Comparison of ENCODE assay signal across 28 mouse cellular contexts in the genomic region with DNA sequence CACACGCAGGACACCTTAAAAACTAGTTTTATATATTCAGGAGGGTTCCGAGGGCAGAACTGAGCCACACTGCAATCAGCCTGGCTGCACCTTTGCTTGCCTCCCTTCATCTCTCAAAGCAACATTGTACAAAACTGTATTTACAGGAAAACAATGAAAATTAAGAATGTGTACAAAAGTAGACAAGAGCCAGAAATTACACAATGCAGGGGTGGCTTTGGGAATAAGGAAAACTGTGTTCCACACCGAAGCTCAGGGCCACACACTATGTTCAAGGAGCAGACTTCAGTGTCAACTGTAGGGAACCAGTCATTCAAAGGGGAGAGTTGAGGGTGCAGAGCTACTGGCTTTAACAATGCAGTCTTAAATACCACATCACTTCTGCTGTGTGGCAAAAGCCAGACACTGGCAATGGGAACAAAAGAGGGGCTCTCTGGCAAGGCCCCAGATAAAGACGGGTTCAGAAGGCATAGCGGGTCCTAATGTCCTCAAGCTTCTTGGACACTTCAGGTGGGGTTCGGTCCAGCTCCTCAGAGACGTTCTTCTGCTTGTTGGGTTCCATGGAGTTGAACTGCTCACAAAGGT. TPM values are rescaled to one million over a fixed set of nuclear protein-coding genes. Genes with fewer than 3 reads are reported as not detected.
DNase-seq lines count a peak whose midpoint lies in the region; ATAC-seq and TF ChIP-seq lines count a peak whose summit lies in the region.
"Had no signal": no experiment of that assay in that cellular context is flagged by ENCODE, and none has a peak within 500 bp of the region (broad histone marks: within the 10 kb centered on the region; RNA-seq: fewer than 3 reads in every experiment).

No protein-coding gene starts in this region.

- no peak for TF ChIP-seq EP300 in heart, postnatal 0 days (IDR thresholded peaks at IDR 0.05; ENCODE audit: low read depth)
- no peak for TF ChIP-seq EP300 in stomach, postnatal 0 days (optimal IDR thresholded peaks at IDR 0.05)

- no peak for ATAC-seq in forebrain, embryonic 14.5 days
- ATAC-seq in forebrain, embryonic 16.5 days, result no peak
- ATAC-seq in heart, postnatal 0 days (ENCODE audit: insufficient read depth, low read depth), result no peak
- ATAC-seq in limb, embryonic 15.5 days (ENCODE audit: insufficient number of reproducible peaks, low FRiP score, low TSS enrichment, low read depth), result no peak
- no peak for ATAC-seq in stomach, postnatal 0 days (ENCODE audit: low FRiP score, low TSS enrichment)
- ATAC-seq in hindbrain, embryonic 12.5 days (ENCODE audit: low FRiP score), result no peak
- ATAC-seq: activated CD4-positive, CD25-positive, alpha-beta regulatory T cell, adult 4 months; forebrain, embryonic 13.5 days; hindbrain, postnatal 0 days; intestine, embryonic 15.5 days; midbrain, embryonic 13.5 days had no signal

- 0 out of 2 replicates have a peak overlapping the region, but pooled peaks have one; percentile 5 for H3K27ac ChIP-seq in forebrain, embryonic 14.5 days (ENCODE audit: low read depth, low read length)
- no peak overlapping the region for H3K27ac ChIP-seq in forebrain, embryonic 16.5 days (ENCODE audit: low read length)
- peak overlapping the region; percentile 18; the same call in 1 of the 2 replicates for H3K27ac ChIP-seq in heart, postnatal 0 days (ENCODE audit: low read depth)
- peak overlapping the region; percentile 66 for H3K27ac ChIP-seq in limb, embryonic 15.5 days
- H3K27ac ChIP-seq in limb, embryonic 10.5 days, result no peak overlapping the region
- H3K27ac ChIP-seq in stomach, postnatal 0 days (replicated peaks), result 0 out of 2 replicates have a peak overlapping the region, but pooled peaks have one; percentile 24
- H3K27ac ChIP-seq in hindbrain, embryonic 12.5 days, result no peak overlapping the region
- H3K27ac ChIP-seq: embryonic facial prominence, embryonic 10.5 days; forebrain, embryonic 13.5 days; heart, embryonic 10.5 days; hindbrain, postnatal 0 days; intestine, embryonic 15.5 days; limb, embryonic 12.5 days; midbrain, embryonic 13.5 days; neural tube, embryonic 13.5 days had no signal

- peaks cover 75% of the 10 kb centered on the region for H3K36me3 ChIP-seq in forebrain, embryonic 14.5 days (ENCODE audit: control insufficient read depth, insufficient read depth, low read length)
- H3K36me3 ChIP-seq in forebrain, embryonic 16.5 days (ENCODE audit: control insufficient read depth, insufficient read depth), result peaks cover 52% of the 10 kb centered on the region
- peaks cover 64% of the 10 kb centered on the region for H3K36me3 ChIP-seq in heart, postnatal 0 days (replicated peaks; ENCODE audit: control insufficient read depth, insufficient read depth, low read length)
- peaks cover 66% of the 10 kb centered on the region for H3K36me3 ChIP-seq in limb, embryonic 15.5 days
- peaks cover 72% of the 10 kb centered on the region for H3K36me3 ChIP-seq in limb, embryonic 10.5 days
- H3K36me3 ChIP-seq in stomach, postnatal 0 days (ENCODE audit: control insufficient read depth, insufficient read depth, low read length), result peaks cover 49% of the 10 kb centered on the region
- peaks cover 72% of the 10 kb centered on the region for H3K36me3 ChIP-seq in hindbrain, embryonic 12.5 days

- WGBS in forebrain, embryonic 14.5 days, result 89% methylated on average over 7 of the region's 7 CpGs
- WGBS in forebrain, embryonic 16.5 days, result 89% methylated on average over 7 of the region's 7 CpGs
- WGBS in heart, postnatal 0 days, result 83% methylated on average over 7 of the region's 7 CpGs
- WGBS in limb, embryonic 15.5 days, result 84% methylated on average over 7 of the region's 7 CpGs
- 93% methylated on average over 7 of the region's 7 CpGs for WGBS in limb, embryonic 10.5 days
- 75% methylated on average over 7 of the region's 7 CpGs for WGBS in stomach, postnatal 0 days
- 87% methylated on average over 7 of the region's 7 CpGs for WGBS in hindbrain, embryonic 12.5 days

- no peak for DNase-seq in forebrain, embryonic 14.5 days (ENCODE audit: low spot score)
- DNase-seq in heart, postnatal 0 days (ENCODE audit: low spot score), result no peak
- DNase-seq in heart, postnatal 36 days, result no peak
- DNase-seq in limb, embryonic 10.5 days (ENCODE audit: low spot score), result no peak
- DNase-seq in stomach, postnatal 0 days (ENCODE audit: low spot score), result no peak
- DNase-seq: adrenal gland, adult 8-10 months; cerebellum, adult 8-10 months; cerebellum, postnatal 25 days; kidney, adult 9 months; layer of hippocampus, adult 9-11 months; right cerebral cortex, postnatal 4 days; thymus, postnatal 25 days had no signal

- H3K4me2 ChIP-seq in forebrain, embryonic 14.5 days (ENCODE audit: low read length), result no peak overlapping the region
- H3K4me2 ChIP-seq in forebrain, embryonic 16.5 days (ENCODE audit: low read length), result no peak overlapping the region
- no peak overlapping the region for H3K4me2 ChIP-seq in heart, postnatal 0 days (ENCODE audit: low read depth, low read length)
- H3K4me2 ChIP-seq in limb, embryonic 15.5 days, result no peak overlapping the region
- no peak overlapping the region for H3K4me2 ChIP-seq in stomach, postnatal 0 days (replicated peaks; ENCODE audit: low read depth)
- H3K4me2 ChIP-seq in hindbrain, embryonic 12.5 days (replicated peaks), result no peak overlapping the region
- H3K4me2 ChIP-seq: embryonic facial prominence, embryonic 15.5 days; forebrain, embryonic 13.5 days; intestine, embryonic 15.5 days; limb, embryonic 12.5 days; liver, embryonic 11.5 days; midbrain, embryonic 13.5 days; neural tube, embryonic 13.5 days had no signal

- no peaks in the 10 kb centered on the region for H3K4me1 ChIP-seq in forebrain, embryonic 14.5 days (ENCODE audit: control insufficient read depth, insufficient read depth, low read length)
- H3K4me1 ChIP-seq in forebrain, embryonic 16.5 days (replicated peaks; ENCODE audit: control insufficient read depth, insufficient read depth, low read length), result no peaks in the 10 kb centered on the region
- H3K4me1 ChIP-seq in heart, postnatal 0 days (ENCODE audit: control insufficient read depth, insufficient read depth), result no peaks in the 10 kb centered on the region
- peaks cover 30% of the 10 kb centered on the region for H3K4me1 ChIP-seq in limb, embryonic 15.5 days
- H3K4me1 ChIP-seq in limb, embryonic 10.5 days, result no peaks in the 10 kb centered on the region
- H3K4me1 ChIP-seq in stomach, postnatal 0 days (replicated peaks; ENCODE audit: control insufficient read depth, insufficient read depth), result no peaks in the 10 kb centered on the region
- H3K4me1 ChIP-seq in hindbrain, embryonic 12.5 days, result no peaks in the 10 kb centered on the region
- H3K4me1 ChIP-seq: forebrain, embryonic 13.5 days; limb, embryonic 12.5 days; midbrain, embryonic 13.5 days; neural tube, embryonic 13.5 days had no signal

- intact Hi-C loops in heart, postnatal 36 days (cut with DNase I), result no loop called here

- H3K9me3 ChIP-seq in forebrain, embryonic 14.5 days (replicated peaks; ENCODE audit: control insufficient read depth, low read length), result no peaks in the 10 kb centered on the region
- H3K9me3 ChIP-seq in forebrain, embryonic 16.5 days (ENCODE audit: control insufficient read depth, low read length), result no peaks in the 10 kb centered on the region
- no peaks in the 10 kb centered on the region for H3K9me3 ChIP-seq in heart, postnatal 0 days (replicated peaks; ENCODE audit: control insufficient read depth, low read length)
- H3K9me3 ChIP-seq in limb, embryonic 15.5 days, result no peaks in the 10 kb centered on the region
- no peaks in the 10 kb centered on the region for H3K9me3 ChIP-seq in limb, embryonic 10.5 days (replicated peaks)
- H3K9me3 ChIP-seq in stomach, postnatal 0 days (ENCODE audit: control insufficient read depth, low read length), result no peaks in the 10 kb centered on the region
- H3K9me3 ChIP-seq in hindbrain, embryonic 12.5 days (replicated peaks), result no peaks in the 10 kb centered on the region
- H3K9me3 ChIP-seq: embryonic facial prominence, embryonic 10.5 days; embryonic facial prominence, embryonic 15.5 days; forebrain, embryonic 13.5 days; heart, embryonic 10.5 days; intestine, embryonic 15.5 days; limb, embryonic 12.5 days; midbrain, embryonic 13.5 days; neural tube, embryonic 13.5 days had no signal

- no peak overlapping the region for H3K4me3 ChIP-seq in forebrain, embryonic 14.5 days (ENCODE audit: low read depth, low read length)
- no peak overlapping the region for H3K4me3 ChIP-seq in forebrain, embryonic 16.5 days (replicated peaks; ENCODE audit: low read length)
- H3K4me3 ChIP-seq in heart, postnatal 0 days (ENCODE audit: low read depth, low read length), result no peak overlapping the region
- no peak overlapping the region for H3K4me3 ChIP-seq in limb, embryonic 15.5 days
- H3K4me3 ChIP-seq in limb, embryonic 10.5 days, result no peak overlapping the region
- H3K4me3 ChIP-seq in stomach, postnatal 0 days (ENCODE audit: low read depth, low read length), result no peak overlapping the region
- no peak overlapping the region for H3K4me3 ChIP-seq in hindbrain, embryonic 12.5 days
- H3K4me3 ChIP-seq: embryonic facial prominence, embryonic 10.5 days; embryonic facial prominence, embryonic 15.5 days; forebrain, embryonic 13.5 days; heart, embryonic 10.5 days; intestine, embryonic 15.5 days; limb, embryonic 12.5 days; midbrain, embryonic 13.5 days; neural tube, embryonic 13.5 days had no signal

- no peaks in the 10 kb centered on the region for H3K27me3 ChIP-seq in forebrain, embryonic 14.5 days (replicated peaks; ENCODE audit: control insufficient read depth, insufficient read depth, low read length)
- H3K27me3 ChIP-seq in forebrain, embryonic 16.5 days (replicated peaks; ENCODE audit: control insufficient read depth, insufficient read depth, low read length), result no peaks in the 10 kb centered on the region
- H3K27me3 ChIP-seq in heart, postnatal 0 days (ENCODE audit: control insufficient read depth, insufficient read depth, low read length), result no peaks in the 10 kb centered on the region
- no peaks in the 10 kb centered on the region for H3K27me3 ChIP-seq in limb, embryonic 15.5 days
- H3K27me3 ChIP-seq in limb, embryonic 10.5 days (ENCODE audit: low read depth, poor library complexity, severe bottlenecking), result no peaks in the 10 kb centered on the region
- H3K27me3 ChIP-seq in stomach, postnatal 0 days (ENCODE audit: control insufficient read depth, insufficient read depth, low read length), result no peaks in the 10 kb centered on the region
- H3K27me3 ChIP-seq in hindbrain, embryonic 12.5 days, result no peaks in the 10 kb centered on the region
- H3K27me3 ChIP-seq: CH12.LX; embryonic facial prominence, embryonic 15.5 days; forebrain, embryonic 13.5 days; intestine, embryonic 15.5 days; limb, embryonic 12.5 days; midbrain, embryonic 13.5 days; neural tube, embryonic 13.5 days had no signal

- no peak overlapping the region for H3K9ac ChIP-seq in forebrain, embryonic 14.5 days (ENCODE audit: low read length)
- no peak overlapping the region for H3K9ac ChIP-seq in forebrain, embryonic 16.5 days (replicated peaks; ENCODE audit: low read depth, low read length)
- no peak overlapping the region for H3K9ac ChIP-seq in heart, postnatal 0 days (replicated peaks; ENCODE audit: low read depth, low read length)
- H3K9ac ChIP-seq in limb, embryonic 15.5 days, result no peak overlapping the region
- H3K9ac ChIP-seq in stomach, postnatal 0 days (ENCODE audit: low read length), result no peak overlapping the region
- H3K9ac ChIP-seq in hindbrain, embryonic 12.5 days, result no peak overlapping the region
- H3K9ac ChIP-seq: embryonic facial prominence, embryonic 15.5 days; forebrain, embryonic 13.5 days; intestine, embryonic 15.5 days; limb, embryonic 12.5 days; midbrain, embryonic 13.5 days; neural tube, embryonic 13.5 days had no signal

- no peak for TF ChIP-seq CTCF in heart, postnatal 0 days (IDR thresholded peaks at IDR 0.05; ENCODE audit: low read depth)
- TF ChIP-seq CTCF in stomach, postnatal 0 days (IDR thresholded peaks at IDR 0.05; ENCODE audit: low read depth), result no peak

RNA-seq across cellular contexts. Expression of a gene that starts 4.8 kb away (rescaled TPM):
- 2.2 and 4.2 TPM in 2 replicates for polyA plus RNA-seq in forebrain, embryonic 14.5 days (2014; fragmentation: Nextera tagmentation; extraction: Ambion mirVana)
- polyA plus RNA-seq in forebrain, embryonic 16.5 days (2015; fragmentation: Nextera tagmentation; extraction: Ambion mirVana), result 5.4 and 5.7 TPM in 2 replicates
- total RNA-seq in heart, postnatal 0 days (2014; rRNA removed; ENCODE audit: low replicate concordance), result 3.2 and 3.9 TPM in 2 replicates
- polyA plus RNA-seq in heart, postnatal 0 days (2015; fragmentation: Nextera tagmentation; extraction: Ambion mirVana), result 1.1 and 1.4 TPM in 2 replicates
- total RNA-seq in heart, postnatal 36 days (2021), result 1 to 10 TPM; 4.3 to 6.9 TPM
- polyA plus RNA-seq in limb, embryonic 15.5 days (2015; fragmentation: Nextera tagmentation; extraction: Ambion mirVana), result 5.0 and 5.3 TPM in 2 replicates
- 0.15 TPM in 1 of 2 replicates, not detected in the other for polyA plus RNA-seq in limb, embryonic 10.5 days (2016; fragmentation: Nextera tagmentation; extraction: Ambion mirVana)
- 5.0 and 6.4 TPM in 2 replicates for polyA plus RNA-seq in stomach, postnatal 0 days (2015; fragmentation: Nextera tagmentation; extraction: Ambion mirVana)
- 0.83 and 1.1 TPM in 2 replicates for polyA plus RNA-seq in hindbrain, embryonic 12.5 days (2016; fragmentation: Nextera tagmentation; extraction: Ambion mirVana)
- total RNA-seq: megakaryocyte-erythroid progenitor cell, adult 5-6 weeks had no signal
- polyA plus RNA-seq: activated CD4-positive, CD25-positive, alpha-beta regulatory T cell, adult 4 months; heart, embryonic 10.5 days had no signal

RNA-seq across cellular contexts. Expression of a gene that starts 35.8 kb away (rescaled TPM):
- 56.1 and 61.5 TPM in 2 replicates for polyA plus RNA-seq in forebrain, embryonic 14.5 days (2014; fragmentation: Nextera tagmentation; extraction: Ambion mirVana)
- polyA plus RNA-seq in forebrain, embryonic 16.5 days (2015; fragmentation: Nextera tagmentation; extraction: Ambion mirVana), result 65.0 and 69.3 TPM in 2 replicates
- 47.2 and 66.3 TPM in 2 replicates for total RNA-seq in heart, postnatal 0 days (2014; rRNA removed; ENCODE audit: low replicate concordance)
- polyA plus RNA-seq in heart, postnatal 0 days (2015; fragmentation: Nextera tagmentation; extraction: Ambion mirVana), result 54.2 and 55.8 TPM in 2 replicates
- total RNA-seq in heart, postnatal 36 days (2021), result 10 to 100 TPM; 74.3 to 78.3 TPM
- polyA plus RNA-seq in limb, embryonic 15.5 days (2015; fragmentation: Nextera tagmentation; extraction: Ambion mirVana), result 77.7 and 77.8 TPM in 2 replicates
- 75.8 and 87.0 TPM in 2 replicates for polyA plus RNA-seq in limb, embryonic 10.5 days (2016; fragmentation: Nextera tagmentation; extraction: Ambion mirVana)
- 34.1 and 34.9 TPM in 2 replicates for polyA plus RNA-seq in stomach, postnatal 0 days (2015; fragmentation: Nextera tagmentation; extraction: Ambion mirVana)
- 74.9 and 77.1 TPM in 2 replicates for polyA plus RNA-seq in hindbrain, embryonic 12.5 days (2016; fragmentation: Nextera tagmentation; extraction: Ambion mirVana)

RNA-seq across cellular contexts. Expression of a gene that starts 36.0 kb away (rescaled TPM):
- polyA plus RNA-seq in forebrain, embryonic 14.5 days (2014; fragmentation: Nextera tagmentation; extraction: Ambion mirVana), result 98.5 and 111 TPM in 2 replicates
- 124 and 136 TPM in 2 replicates for polyA plus RNA-seq in forebrain, embryonic 16.5 days (2015; fragmentation: Nextera tagmentation; extraction: Ambion mirVana)
- 47.3 and 68.3 TPM in 2 replicates for total RNA-seq in heart, postnatal 0 days (2014; rRNA removed; ENCODE audit: low replicate concordance)
- 32.5 and 32.9 TPM in 2 replicates for polyA plus RNA-seq in heart, postnatal 0 days (2015; fragmentation: Nextera tagmentation; extraction: Ambion mirVana)
- 10 to 100 TPM; 37.3 to 39.1 TPM for total RNA-seq in heart, postnatal 36 days (2021)
- polyA plus RNA-seq in limb, embryonic 15.5 days (2015; fragmentation: Nextera tagmentation; extraction: Ambion mirVana), result 125 and 127 TPM in 2 replicates
- 232 and 238 TPM in 2 replicates for polyA plus RNA-seq in limb, embryonic 10.5 days (2016; fragmentation: Nextera tagmentation; extraction: Ambion mirVana)
- polyA plus RNA-seq in stomach, postnatal 0 days (2015; fragmentation: Nextera tagmentation; extraction: Ambion mirVana), result 38.6 and 39.0 TPM in 2 replicates
- polyA plus RNA-seq in hindbrain, embryonic 12.5 days (2016; fragmentation: Nextera tagmentation; extraction: Ambion mirVana), result 163 and 170 TPM in 2 replicates

Comparison
In these comparisons a context has a peak if more than half of its experiments do, and no peak if none do; other contexts are left out.
1. H3K27ac ChIP-seq: peak in forebrain, embryonic 14.5 days (single experiment), heart, postnatal 0 days (single experiment), limb, embryonic 15.5 days (single experiment) and stomach, postnatal 0 days (single experiment); none in forebrain, embryonic 16.5 days (single experiment), limb, embryonic 10.5 days (single experiment) and hindbrain, embryonic 12.5 days (single experiment).